Mouse (Mus musculus) ZHBTc4 (cell line): ENCODE measurements at regions not wholly inside any gene's neighbourhood (a gene's known extent, or its start where the extent isn't known, plus 50 kb on each side); places are given as distances from the start of the nearest gene placed in this dataset.

Experiments used
- DNase-seq: peaks from one replicate; pipeline ENCODE4 v3.0.0-alpha.2; 2011; ENCODE audit warnings: low read depth, low spot score

DNA sequence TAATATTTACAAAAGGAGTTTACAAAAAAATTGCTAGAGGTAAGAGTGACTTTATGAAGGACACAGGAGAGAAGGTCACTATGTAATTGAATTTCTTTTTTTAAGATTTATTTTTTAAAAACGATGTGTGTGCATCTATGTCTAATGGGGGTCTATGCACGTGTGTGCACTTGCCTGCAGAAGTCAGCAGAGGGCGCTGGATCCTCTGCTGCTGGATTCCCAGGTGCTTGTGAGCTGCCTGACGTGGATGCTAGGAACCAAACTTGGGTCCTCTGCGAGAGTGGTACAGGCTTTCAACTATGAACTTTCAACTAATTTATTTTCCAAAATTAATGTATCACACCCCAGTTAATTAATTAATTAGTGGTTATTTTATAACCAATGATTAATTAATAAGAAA, 85.0 kb downstream of the Glrx3 start:
- DNase-seq = peak; percentile 43

DNA sequence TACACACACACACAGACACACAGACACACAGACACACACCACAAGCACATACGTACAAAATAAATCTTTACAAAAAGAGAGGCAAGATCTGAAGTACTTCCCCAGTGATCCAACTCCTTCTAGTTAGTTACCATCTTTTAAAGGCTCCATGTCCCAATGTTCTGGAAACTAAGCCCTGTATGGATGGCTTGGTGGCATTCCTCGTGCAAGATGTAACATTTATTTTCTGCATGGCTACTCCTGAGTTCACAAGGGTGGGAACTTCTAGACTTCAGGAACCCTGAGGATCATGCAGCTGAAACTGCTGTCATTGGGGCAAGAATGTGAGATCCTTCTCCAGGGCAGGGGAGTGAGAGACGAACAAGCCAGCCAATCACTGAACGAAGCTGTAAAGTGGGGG, 96.1 kb downstream of the Glrx3 start:
- DNase-seq = no peak

DNA sequence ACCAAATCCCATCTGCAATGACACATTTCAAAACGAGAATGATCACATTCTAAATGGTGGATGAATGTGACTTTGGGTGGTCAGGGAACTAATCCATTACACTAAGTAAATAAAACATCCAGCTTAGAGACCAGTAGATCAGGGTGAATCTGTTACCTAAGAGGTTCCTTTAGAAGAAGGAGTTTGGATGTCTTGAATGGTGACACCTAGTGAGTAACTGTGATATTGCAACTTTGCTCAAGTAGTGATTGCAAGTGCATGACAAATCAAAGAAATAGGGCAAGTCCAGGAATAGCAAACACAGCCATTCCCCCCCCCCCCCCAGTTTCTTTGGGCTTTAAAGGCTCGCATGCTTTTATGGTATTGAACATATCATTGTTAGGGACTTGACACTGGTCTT, 112.6 kb downstream of the Glrx3 start:
- peak; percentile 72 for DNase-seq

DNA sequence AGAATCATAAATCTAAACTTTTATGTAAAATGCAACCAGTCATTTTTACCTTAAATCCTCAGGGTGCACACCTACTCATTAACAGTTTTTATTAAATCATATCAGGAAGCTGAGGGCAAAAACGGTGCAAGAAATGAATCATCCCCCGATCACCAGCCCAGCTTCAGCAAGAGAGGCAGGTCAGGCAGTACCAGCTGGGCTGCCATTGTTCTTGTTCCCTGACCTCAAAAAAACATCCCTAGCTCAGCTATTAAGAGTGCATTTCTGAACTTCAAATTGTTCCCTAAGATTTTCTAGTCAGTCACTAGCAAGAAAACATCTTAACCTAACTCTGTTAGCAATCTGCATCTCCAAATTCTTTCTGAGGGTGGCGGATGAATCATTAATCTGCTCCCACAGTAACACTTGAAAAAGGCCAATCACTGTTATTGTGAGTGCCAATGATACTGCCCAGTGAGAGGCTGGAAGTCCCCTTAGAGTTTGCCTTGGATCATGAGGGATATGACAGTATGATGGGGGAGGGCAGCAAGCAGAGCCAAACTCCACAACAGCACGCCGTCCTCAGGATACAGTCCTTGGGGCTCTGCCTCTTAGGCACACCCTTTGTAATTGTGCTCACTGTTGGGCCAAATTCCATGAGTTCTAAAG, 115.3 kb downstream of the Glrx3 start:
- no peak for DNase-seq

DNA sequence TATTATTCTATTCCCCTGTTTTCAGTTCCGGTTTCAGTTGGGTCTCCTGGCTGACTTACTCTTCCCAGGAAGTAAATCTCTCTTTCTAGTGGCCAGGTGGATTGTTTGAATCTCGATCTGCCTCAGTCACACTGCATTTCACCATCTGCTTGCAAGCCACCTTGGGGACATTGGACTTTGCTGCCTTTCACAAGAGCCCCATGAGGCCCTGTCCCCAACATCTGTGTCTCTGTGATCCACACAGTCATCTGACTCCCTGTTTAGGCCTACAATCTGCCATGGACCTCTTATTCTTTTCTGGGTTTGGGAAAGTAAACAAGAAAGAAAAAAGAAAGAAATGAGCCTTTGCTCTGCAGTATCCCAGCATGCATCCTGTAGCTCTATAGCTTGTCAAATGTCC, 118.1 kb downstream of the Glrx3 start:
- no peak for DNase-seq

DNA sequence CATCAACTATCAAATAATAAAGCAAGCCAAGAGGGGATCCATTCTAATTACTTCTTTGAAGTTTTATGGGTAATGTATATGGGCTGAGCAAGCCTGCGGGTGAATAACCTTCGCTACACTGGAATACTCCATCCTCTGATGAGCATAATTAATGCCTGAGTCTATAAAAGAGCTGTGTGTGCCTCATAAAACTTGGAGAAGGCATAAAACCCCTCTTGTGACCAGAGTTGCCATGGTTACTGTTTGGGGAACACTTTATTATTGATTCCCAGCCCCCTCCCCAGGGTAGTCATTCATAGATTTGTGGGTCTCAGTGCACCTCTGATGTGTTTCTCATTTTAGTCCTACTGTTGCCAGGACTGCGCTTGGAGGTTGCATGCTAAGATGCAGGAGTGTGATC, 120.0 kb downstream of the Glrx3 start:
- DNase-seq = no peak

DNA sequence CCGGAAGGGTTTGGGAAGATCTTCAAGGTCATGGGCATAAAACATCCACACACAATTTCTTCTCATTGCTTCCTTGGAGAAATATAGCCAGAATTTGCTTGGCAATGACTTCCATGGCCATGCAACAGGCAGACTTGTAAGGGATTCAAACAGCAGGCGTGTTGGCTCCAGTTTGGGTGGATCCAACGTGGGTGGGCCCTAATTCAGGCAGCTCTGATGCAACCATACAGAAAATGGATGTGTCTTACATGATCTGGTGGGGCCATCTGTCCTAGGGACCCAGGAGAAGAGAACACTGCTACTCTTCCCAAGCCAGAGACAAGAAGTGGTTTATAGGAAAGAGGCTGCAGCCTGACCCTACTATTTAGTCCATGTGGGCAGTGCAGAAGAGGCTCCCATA, 121.5 kb downstream of the Glrx3 start:
- DNase-seq = no peak

DNA sequence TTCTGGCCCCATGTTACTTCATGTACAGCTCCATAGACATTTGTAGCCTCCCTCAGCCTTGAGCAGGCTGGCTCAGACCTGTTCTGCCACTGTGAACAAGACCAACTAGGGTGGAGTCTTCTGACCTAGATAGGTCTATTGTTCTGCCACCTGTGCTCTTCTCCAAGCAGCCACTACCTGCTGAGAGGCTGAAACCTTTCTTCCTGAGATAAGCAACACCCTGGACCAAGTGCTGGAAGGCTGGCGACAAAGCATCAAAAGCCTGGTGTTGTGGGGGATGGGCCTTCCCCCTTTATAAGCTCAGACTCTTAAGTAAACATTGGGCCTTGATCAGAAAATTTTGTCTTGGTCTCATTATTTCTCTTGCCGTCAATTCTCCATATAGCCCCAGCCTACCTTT, 132.8 kb downstream of the Glrx3 start:
- DNase-seq = peak; percentile 95

DNA sequence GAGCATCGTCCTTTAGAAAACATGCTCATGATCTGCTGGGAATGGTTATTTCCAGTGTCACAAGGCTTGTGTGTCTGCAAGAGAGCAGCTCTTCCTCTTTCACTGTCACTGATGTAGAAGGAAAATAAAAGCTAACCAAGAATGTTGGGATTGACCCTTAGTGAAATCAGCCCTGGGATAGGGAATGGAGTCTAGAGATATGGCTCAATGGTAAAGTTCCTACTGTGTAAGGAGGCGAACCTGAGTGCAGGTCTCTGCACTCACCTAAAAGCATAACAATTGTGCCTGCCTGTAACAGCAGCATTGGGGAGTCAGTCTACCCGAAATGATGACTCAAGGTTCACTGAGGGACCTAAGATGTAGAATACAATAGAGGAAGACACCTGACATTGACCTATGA, 138.1 kb downstream of the Glrx3 start:
- no peak for DNase-seq

DNA sequence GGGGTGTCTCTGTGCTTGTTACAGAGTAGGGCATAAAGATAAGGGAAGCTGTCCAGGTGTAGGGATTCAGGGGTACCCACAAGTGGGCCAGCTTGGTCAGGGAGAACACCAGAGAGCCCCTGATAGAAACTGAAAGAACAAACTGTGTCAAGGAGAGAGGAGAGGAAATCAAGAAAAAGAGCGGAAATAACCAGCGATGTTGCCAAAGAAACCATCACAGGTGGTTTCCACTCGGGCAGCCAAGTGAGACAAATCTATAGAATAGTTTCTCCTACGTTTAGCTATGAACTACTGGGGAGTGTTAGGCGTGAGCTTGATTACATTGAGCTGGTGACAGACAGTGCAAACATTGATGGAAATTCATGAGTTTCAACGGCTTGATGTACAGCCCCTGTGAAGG, 138.8 kb downstream of the Glrx3 start:
- DNase-seq = no peak

DNA sequence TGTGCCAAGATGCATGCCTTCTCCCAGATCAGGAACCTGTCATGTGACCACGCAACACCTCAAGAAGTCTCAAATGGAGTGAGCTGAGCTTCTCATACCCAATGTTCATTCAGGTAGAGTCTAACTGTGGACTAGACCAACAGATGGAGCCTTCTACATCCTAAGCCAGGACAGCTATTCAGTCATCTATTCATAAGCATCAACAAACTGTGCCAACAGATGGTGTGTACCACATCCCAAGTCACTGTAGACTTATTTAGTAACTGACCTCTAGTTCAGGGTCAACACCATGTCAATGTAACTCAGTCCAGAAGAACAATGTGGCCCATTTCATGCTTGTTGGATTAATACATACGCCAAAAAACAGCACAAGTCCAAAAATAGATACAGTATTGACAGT, 146.1 kb downstream of the Glrx3 start:
- no peak for DNase-seq

DNA sequence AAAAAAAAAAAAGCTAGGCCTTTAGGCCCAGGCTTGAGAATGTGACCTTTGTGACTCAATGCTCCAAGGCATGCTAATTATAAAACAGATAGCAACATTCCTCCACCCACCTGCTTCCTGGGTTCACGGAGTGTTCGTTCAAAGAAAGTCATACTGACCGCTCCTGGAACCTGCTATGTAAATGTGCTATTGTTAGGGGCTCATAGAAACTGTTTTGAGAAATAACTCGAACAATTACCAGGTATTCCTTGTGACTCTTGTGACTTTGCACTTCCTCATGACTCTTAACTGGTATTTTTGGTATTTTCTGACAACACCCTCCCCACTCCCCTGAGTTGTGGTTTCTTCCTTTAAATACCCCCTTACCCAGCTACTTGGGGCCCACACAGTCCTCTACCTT, 147.5 kb downstream of the Glrx3 start:
- DNase-seq = peak; percentile 55

DNA sequence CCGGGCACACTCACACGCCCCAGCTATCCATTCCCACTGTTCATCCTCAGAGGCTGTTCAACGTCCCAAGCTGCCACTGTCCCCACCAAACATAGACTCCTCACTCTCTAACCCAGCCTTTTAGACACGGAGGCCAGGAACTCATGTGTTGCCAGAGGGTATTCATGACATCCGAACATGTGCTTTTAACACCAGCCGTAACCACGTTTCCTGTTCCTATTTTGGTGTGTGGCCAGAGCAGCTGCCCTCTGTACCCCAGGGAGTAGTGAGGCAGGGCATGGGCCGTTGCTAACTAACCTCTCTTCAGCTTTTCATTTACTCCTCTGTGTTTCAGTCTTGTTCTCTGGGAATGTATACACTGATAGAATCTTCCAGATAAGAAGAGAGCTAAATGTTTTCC, 156.2 kb downstream of the Glrx3 start:
- no peak for DNase-seq

DNA sequence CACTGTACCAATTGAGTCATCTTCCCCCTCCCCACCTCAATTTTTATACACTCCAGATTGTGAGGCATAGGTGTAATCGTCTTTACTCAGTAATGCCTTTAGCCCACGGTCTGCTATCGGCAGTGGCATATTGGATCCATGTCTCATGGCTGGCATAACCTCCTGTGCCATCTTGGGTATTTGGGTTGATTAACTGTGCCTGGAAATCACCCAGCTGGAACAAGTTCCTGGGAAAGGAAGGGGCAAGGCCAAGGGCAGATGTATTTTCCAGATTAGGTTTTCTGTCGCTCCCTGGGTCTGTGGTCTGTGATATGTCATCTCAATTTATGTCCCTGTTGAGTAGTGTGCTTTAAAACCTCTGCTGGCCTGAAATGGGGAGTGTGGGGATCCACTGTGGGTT, 158.2 kb downstream of the Glrx3 start:
- no peak for DNase-seq

DNA sequence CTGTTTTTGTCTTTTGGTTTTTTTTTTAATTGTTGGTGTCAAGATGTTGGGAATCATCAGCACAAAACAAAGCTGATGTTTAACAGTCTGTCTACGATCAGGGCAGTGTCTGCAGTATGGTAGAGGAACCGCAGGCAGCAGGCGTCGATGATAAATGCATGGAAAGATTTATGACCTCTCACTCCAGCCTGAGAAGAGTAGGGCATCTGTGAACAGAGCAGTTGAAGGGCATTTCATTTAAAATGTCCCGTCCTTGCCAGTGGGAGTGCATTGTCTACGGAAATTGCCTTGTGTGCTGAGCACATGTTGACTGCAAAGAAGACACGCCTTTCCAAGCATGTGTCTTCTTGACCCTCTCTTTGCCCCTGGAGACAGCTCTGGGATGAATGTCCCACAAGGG, 158.7 kb downstream of the Glrx3 start:
- DNase-seq = no peak

DNA sequence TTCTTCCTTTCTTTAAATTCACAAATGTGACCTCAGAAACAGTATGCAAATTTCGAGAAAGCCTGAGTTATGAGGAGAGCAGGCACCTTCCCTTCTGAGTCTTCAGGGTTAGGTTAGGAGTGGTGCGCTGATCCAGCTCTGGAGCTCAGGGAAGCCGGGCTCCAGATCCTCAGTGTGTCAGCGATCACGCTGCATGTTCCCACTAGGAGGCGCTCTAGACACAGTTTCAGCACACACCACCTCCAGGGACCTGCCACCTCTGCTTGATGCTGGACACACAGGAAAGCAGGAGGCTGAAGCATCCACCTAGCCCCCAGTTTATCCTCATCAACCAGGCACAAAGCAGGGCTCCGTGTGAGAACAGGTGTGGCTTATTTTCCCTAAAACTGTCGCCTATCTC, 165.6 kb downstream of the Glrx3 start:
- peak; percentile 78 for DNase-seq

DNA sequence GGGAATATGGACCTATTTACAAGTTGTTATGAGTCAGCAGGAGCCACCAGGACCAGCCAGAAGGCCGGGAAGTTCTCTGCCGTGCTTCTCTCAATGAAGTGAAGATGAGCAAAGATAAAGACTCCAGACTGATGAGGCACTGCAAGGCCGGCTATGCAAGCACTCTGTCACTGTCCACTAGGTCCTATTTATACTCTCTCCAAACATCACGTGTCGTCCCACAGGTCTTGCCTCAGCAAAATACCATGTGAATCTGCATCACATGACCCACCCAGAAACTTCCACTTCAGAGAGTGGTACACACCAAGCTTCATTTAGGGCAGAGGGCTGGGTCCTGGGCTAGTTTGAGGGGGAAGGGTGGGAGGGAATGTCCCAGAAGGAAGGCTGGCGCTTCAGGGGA, 172.3 kb downstream of the Glrx3 start:
- DNase-seq = no peak

DNA sequence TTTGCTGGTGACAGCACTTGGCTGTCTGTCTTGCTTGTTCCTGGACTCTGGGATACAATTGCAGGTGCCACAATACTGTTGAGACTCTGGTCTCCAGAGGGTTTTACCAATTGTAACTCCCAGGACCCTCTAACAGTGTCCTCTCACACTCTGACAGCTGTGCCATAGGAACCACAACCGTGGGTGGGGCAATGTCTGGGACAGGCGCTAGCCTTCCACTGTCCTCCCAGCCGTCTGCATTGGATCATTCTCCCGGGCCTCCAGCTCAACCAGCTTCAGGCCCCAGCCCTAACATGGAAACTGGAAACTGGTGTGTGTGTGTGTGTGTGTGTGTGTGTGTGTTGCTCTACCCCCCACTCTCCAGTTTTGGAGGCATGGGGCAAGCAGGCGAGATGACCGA, 173.9 kb downstream of the Glrx3 start:
- DNase-seq = no peak

DNA sequence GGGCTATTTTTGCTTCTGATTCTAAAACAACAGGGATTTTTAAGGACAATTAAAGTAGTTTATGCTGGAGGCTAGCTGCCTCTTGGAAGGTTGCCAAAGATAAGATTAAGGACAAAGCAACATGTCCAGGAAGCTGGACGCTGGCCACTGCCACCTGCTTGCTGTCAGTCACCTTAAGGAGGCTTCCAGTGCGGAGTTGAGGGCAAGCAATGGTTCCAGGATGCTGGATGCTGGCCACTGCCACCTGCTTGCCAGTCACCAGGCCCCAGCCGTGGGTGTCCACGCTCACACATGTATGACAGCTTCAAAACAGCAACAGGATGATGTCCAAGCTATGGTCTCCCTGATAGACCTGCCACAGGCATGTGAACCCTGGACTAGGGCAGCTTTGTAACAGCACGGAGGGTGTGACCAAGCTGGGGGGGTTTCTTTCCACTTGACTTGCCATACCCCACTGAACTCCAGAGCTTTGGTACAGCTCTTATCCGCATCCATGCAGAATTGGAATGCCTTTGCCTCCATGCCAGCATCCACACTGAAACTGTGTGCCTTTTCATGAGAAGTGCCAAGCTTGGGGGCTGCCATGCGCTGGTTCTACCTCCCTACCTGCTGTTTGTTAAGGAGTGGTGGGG, 174.6 kb downstream of the Glrx3 start:
- no peak for DNase-seq

DNA sequence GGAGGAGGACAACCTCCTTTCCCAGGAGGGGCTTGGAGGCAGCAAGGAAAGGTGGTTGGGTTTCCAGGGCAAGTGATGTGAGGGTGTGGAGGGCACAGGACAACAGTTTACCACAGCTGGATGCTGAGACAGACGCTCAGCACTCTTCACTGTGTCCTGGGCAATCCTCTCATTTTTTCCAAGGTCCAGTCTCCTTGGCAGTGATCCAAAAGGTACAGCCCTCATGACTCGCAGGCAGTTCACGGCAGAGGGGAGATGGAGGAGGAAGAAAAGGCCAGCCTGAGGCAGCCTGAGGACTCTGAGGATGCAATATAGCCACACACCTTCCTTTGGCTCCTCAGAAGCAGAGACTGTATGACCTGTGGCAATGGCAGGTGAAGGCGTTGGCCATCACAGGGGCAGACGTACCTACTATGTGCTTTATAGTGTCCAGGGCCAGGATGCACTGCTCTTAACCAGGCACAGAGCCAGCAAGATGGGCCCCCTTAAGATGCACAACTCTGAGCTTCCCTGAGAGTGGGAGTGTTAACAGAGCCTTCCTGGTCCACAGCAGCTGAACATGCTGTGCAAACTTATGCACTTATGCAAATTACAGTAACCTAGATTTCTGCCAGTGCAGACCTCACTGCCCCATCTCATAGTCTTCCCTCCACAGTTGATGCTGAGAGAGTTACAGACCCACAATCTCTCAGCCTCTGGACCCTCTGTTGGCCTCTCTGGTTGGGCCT, 181.2 kb downstream of the Glrx3 start:
- DNase-seq = no peak

DNA sequence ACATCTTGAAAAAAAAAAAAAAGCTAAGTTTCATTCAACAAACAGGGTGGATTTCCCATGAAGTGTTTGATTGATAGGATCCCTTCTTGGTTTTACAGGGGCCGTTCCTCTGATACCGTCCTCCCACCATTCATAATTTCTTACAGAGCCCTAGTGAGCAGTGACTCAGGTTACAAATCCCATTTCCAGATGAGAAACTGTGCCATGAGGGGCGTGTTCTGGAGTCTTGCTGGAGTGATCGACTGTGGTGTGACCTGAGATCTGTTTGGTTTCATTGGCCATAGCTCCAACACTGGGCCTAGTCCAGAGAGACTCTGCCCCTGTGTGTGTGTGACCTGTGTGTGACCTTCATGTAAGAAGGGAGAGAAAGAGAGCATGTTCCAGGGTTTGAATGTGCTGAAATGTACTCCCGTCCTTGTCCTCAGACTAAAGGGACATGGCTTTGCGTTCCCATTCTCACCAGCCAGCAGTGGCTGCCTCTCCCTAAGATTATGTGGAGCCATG, 181.9 kb downstream of the Glrx3 start:
- no peak for DNase-seq

DNA sequence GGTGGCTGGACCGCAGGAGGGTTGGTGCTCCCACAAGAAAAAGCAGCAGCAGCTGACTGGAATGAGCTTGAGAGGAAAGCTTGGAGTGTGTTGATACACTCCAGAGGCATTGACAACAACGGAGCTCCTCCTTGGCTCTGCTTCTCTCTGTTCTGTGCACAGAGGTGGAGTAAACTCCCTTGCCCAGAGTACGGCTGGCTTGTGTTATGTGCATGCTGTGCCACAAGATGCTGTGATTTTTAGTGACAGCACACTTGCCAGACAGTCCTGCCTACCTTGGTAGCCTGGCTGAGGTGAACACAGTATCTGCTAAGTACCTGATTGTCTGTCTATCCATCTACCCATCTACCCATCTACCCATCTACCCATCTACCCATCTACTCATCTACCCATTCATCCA, 190.9 kb downstream of the Glrx3 start:
- no peak for DNase-seq

DNA sequence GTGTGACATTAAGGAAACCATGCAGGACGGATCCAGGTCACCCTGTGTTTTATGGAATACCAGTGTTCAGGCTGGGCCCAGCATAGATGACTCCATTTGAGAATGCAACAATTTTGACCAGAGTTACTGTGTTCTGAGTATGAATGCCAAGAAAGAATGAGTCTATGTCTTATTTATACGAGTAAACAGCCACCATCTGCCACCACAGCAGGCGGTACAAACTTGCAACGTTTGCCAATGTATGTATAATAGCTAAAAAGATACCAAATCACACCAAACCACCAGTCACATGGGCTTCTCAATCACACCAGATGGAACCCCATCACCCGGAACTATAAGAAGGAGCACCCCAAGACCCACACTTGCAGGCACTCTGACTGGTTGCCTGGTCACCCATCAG, 192.1 kb downstream of the Glrx3 start:
- no peak for DNase-seq
